Mouse (Mus musculus): ENCODE results near the gene Zbtb2.

- TF ChIP-seq POLR2A (IDR thresholded peaks at IDR 0.05; ENCODE audit: control insufficient read depth, low read depth, low read length) (no peak), CTCF (IDR thresholded peaks at IDR 0.05; ENCODE audit: control insufficient read depth, insufficient read depth, insufficient replicate concordance, low read depth, low read length) (no peak)
Observed at GRCm38 (mm10) chr10:4404895-4405491, 17.1 kb upstream of the Zbtb2 start.

Measured in testis, adult 2 months (tissue).